Mouse (Mus musculus) heart, embryonic 12.5 days (tissue): Measurements from ENCODE around the gene Gm20388. TPM values are rescaled to one million over a fixed set of nuclear protein-coding genes. Genes with fewer than 3 reads are reported as not detected.

Experiments used
- ATAC-seq: fragments of 200-750 bp; cut with Nextera tagmentation; 2 replicates; pipeline ENCODE4 v1.8.0; 2017; ENCODE audit warnings: moderate TSS enrichment, moderate library complexity; ENCODE audit not compliant: insufficient number of reproducible peaks, low FRiP score
- H3K27ac ChIP-seq: fragments of 300-500 bp; sonication (generic); 2 replicates; pipeline ENCODE4 v1.5.1; 2016; ENCODE audit warnings: mild to moderate bottlenecking, moderate library complexity; ENCODE audit not compliant: poor library complexity, severe bottlenecking
- H3K27me3 ChIP-seq: fragments of 300-500 bp; sonication (generic); replicated peaks from 2 replicates; pipeline ENCODE4 v1.6.1; 2016; ENCODE audit warnings: mild to moderate bottlenecking, moderate library complexity
- H3K36me3 ChIP-seq: fragments of 300-500 bp; sonication (generic); 2 replicates; pipeline ENCODE4 v1.6.1; 2016; ENCODE audit warnings: mild to moderate bottlenecking, moderate library complexity
- H3K4me1 ChIP-seq: fragments of 300-500 bp; sonication (generic); replicated peaks from 2 replicates; pipeline ENCODE4 v1.6.1; 2016; ENCODE audit warnings: mild to moderate bottlenecking
- H3K4me2 ChIP-seq: fragments of 300-500 bp; sonication (generic); 2 replicates; pipeline ENCODE4 v1.6.1; 2016; ENCODE audit warnings: mild to moderate bottlenecking, moderate library complexity
- H3K4me3 ChIP-seq: fragments of 300-500 bp; sonication (generic); 2 replicates; pipeline ENCODE4 v1.5.1; 2016; ENCODE audit warnings: mild to moderate bottlenecking
- H3K9ac ChIP-seq: fragments of 300-500 bp; sonication (generic); 2 replicates; pipeline ENCODE4 v1.6.1; 2016; ENCODE audit warnings: mild to moderate bottlenecking, moderate library complexity
- H3K9me3 ChIP-seq: fragments of 300-500 bp; sonication (generic); replicated peaks from 2 replicates; pipeline ENCODE4 v1.6.1; 2016; ENCODE audit warnings: mild to moderate bottlenecking, moderate library complexity
- WGBS: fragments of 180-500 bp; shearing (Covaris S2); methylation state at CpG from one replicate; pipeline ENCODE4 v1.1.7; 2016; 5-methylcytosine and 5-hydroxymethylcytosine counted together
- polyA plus RNA-seq: library from polyadenylated mRNA; unstranded; fragments of >200 nt; fragmentation: Nextera tagmentation; extraction: Ambion mirVana; gene quantifications from 2 replicates; pipeline ENCODE4 v1.2.1, GENCODE M21; 2016

Gene Gm20388
- polyA plus RNA-seq, 1 experiment from 2014 or later: not detected

GRCm38 (mm10) chr8:121673153-121673552 is 1762.5 kb downstream of the Gm20388 start:
- Histone ChIP-seq H3K4me1 (peaks cover 20% of the 10 kb centered on the region), H3K27me3 (no peaks in the 10 kb centered on the region; the same call in 1 of the 2 replicates), H3K4me3 (no peak overlapping the region), H3K27ac (no peak overlapping the region), H3K4me2 (no peak overlapping the region), H3K9ac (no peak overlapping the region), H3K36me3 (no peaks in the 10 kb centered on the region), H3K9me3 (no peaks in the 10 kb centered on the region)
- no peak for ATAC-seq
- 33% methylated on average over 4 of the region's 4 CpGs for WGBS

- no peak overlapping the region for H3K4me2 ChIP-seq
- no peak for ATAC-seq
- H3K9ac ChIP-seq: no peak overlapping the region
- H3K4me1 ChIP-seq: peaks cover 12% of the 10 kb centered on the region
- H3K27me3 ChIP-seq: no peaks in the 10 kb centered on the region; the same call in 1 of the 2 replicates
- no peaks in the 10 kb centered on the region for H3K9me3 ChIP-seq
- 73% methylated on average over 5 of the region's 5 CpGs for WGBS
- H3K4me3 ChIP-seq: no peak overlapping the region
- H3K27ac ChIP-seq: no peak overlapping the region
- no peaks in the 10 kb centered on the region for H3K36me3 ChIP-seq
These were observed 1763.3 kb downstream of the Gm20388 start for GRCm38 (mm10) chr8:121673917-121674316.

- H3K27ac ChIP-seq: no peak overlapping the region
- H3K4me2 ChIP-seq: no peak overlapping the region
- no peaks in the 10 kb centered on the region for H3K36me3 ChIP-seq
- 55% methylated on average over 5 of the region's 5 CpGs for WGBS
- H3K4me3 ChIP-seq: no peak overlapping the region
- no peaks in the 10 kb centered on the region; the same call in 1 of the 2 replicates for H3K27me3 ChIP-seq
- ATAC-seq: no peak
- peaks cover 6% of the 10 kb centered on the region; the same call in 1 of the 2 replicates for H3K4me1 ChIP-seq
- H3K9ac ChIP-seq: no peak overlapping the region
- H3K9me3 ChIP-seq: no peaks in the 10 kb centered on the region
These were observed 1763.9 kb downstream of the Gm20388 start for GRCm38 (mm10) chr8:121674524-121674923.

DNA sequence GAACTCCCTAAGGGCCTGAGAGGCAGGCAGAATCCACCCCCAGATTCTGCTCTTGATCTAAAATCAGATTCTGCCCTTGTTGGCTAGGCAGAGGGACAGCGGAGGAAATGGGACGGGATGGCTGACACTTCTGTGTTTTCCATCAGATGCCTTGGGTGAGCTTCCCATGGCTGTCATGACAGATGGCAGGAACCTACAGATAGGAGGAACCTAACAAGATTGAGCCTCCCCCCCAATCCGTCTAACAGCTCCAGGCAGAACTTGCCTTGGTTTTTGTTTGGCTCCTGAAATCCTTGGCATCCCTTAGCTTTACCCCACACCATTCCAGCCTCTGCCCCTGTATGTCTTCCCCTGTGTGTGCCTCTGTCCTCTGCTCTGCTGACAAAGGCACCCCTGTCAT is 1764.5 kb downstream of the Gm20388 start:
- no peak overlapping the region for H3K27ac ChIP-seq
- H3K27me3 ChIP-seq: no peaks in the 10 kb centered on the region; the same call in 1 of the 2 replicates
- H3K4me3 ChIP-seq: no peak overlapping the region
- ATAC-seq: no peak
- 56% methylated on average over 3 of the region's 3 CpGs for WGBS
- no peaks in the 10 kb centered on the region for H3K9me3 ChIP-seq
- H3K4me2 ChIP-seq: no peak overlapping the region
- H3K4me1 ChIP-seq: peaks cover 6% of the 10 kb centered on the region; the same call in 1 of the 2 replicates
- no peak overlapping the region for H3K9ac ChIP-seq
- no peaks in the 10 kb centered on the region for H3K36me3 ChIP-seq

DNA sequence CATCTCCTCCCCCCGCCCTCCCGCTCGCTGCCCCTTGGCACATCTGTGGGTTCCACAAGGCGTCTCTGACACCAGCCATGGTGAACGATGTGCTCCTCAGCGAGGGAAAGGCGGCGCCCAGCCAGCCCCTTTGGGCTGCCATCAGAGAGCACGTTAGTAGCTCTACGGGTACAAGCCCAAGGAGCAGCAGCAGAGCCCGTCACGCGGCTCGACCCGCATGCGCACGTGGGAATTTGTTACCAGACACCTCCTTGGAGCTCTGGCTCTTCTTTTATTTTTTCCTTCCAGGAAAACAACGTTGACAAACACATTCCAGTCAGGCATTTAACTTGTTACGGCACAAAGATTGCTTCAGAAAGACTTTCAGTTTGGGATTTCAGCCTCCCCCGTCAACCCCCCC is 1765.1 kb downstream of the Gm20388 start:
- Histone ChIP-seq H3K36me3 (no peaks in the 10 kb centered on the region), H3K4me3 (no peak overlapping the region), H3K9me3 (no peaks in the 10 kb centered on the region), H3K27me3 (no peaks in the 10 kb centered on the region; the same call in 1 of the 2 replicates), H3K9ac (no peak overlapping the region), H3K4me2 (no peak overlapping the region), H3K4me1 (peaks cover 6% of the 10 kb centered on the region; the same call in 1 of the 2 replicates), H3K27ac (no peak overlapping the region)
- ATAC-seq: no peak
- WGBS: 50% methylated on average over 20 of the region's 20 CpGs

GRCm38 (mm10) chr8:121678696-121679095 is 1768.1 kb downstream of the Gm20388 start:
- H3K27me3 ChIP-seq: peaks cover under 1% of the 10 kb centered on the region; the same call in 1 of the 2 replicates

GRCm38 (mm10) chr8:121680896-121681295 is 1770.3 kb downstream of the Gm20388 start:
- Histone ChIP-seq H3K4me3 (no peak overlapping the region), H3K27me3 (0 out of 2 replicates have a peak, but pooled peaks cover 3% of the 10 kb centered on the region), H3K4me1 (no peaks in the 10 kb centered on the region), H3K4me2 (no peak overlapping the region), H3K27ac (no peak overlapping the region), H3K9ac (no peak overlapping the region), H3K9me3 (no peaks in the 10 kb centered on the region), H3K36me3 (no peaks in the 10 kb centered on the region)
- ATAC-seq: no peak
- 76% methylated on average over 4 of the region's 4 CpGs for WGBS

More at GRCm38 (mm10) chr8:121678696-121679095, 1768.1 kb downstream of the Gm20388 start:
- no peak overlapping the region for H3K27ac ChIP-seq
- H3K9me3 ChIP-seq: no peaks in the 10 kb centered on the region
- ATAC-seq: no peak
- H3K9ac ChIP-seq: no peak overlapping the region
- WGBS: 65% methylated on average over 5 of the region's 5 CpGs
- no peak overlapping the region for H3K4me3 ChIP-seq
- H3K4me1 ChIP-seq: no peaks in the 10 kb centered on the region
- no peaks in the 10 kb centered on the region for H3K36me3 ChIP-seq
- H3K4me2 ChIP-seq: no peak overlapping the region

GRCm38 (mm10) chr8:121681457-121681856 is 1770.8 kb downstream of the Gm20388 start:
- H3K4me3 ChIP-seq: no peak overlapping the region
- ATAC-seq: no peak
- no peak overlapping the region for H3K27ac ChIP-seq
- H3K9me3 ChIP-seq: no peaks in the 10 kb centered on the region
- 40% methylated on average over 10 of the region's 10 CpGs for WGBS
- 0 out of 2 replicates have a peak, but pooled peaks cover 3% of the 10 kb centered on the region for H3K27me3 ChIP-seq
- no peak overlapping the region for H3K4me2 ChIP-seq
- no peaks in the 10 kb centered on the region for H3K4me1 ChIP-seq
- H3K36me3 ChIP-seq: no peaks in the 10 kb centered on the region
- no peak overlapping the region for H3K9ac ChIP-seq

DNA sequence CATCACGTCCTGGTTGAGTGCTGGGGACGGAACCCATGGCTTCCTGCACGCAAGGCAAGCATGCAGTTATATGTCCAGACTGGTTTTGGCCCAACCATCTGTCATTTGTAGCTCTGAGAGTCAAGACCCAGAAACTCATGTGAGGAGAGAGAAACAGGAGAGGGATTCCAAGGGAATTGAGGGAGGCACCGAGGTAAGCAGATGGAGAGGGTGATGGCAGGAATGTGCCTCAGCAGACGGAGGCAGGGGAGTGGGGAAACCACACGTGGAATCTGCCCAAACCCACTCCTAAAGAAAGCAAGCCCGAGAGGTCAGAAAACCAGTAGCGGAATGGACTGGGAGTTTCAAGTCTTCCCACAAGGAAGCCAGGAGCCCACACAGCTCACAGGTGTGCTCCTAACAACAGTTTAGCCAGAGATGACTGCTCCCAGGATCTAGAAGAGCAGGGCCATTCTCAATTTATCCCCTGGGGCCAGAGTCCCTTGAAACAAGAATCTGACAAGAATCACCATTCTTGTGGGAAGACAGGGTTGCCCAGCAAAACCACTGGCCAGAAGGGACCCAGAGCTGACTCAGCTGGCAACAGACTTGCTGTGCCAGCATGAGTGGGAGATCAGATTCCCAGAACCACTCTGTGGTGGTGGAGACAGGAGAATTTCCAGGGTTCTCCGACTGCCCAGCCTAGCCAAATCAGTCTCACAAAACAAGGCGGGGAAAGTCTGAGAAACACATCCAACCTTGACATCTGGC is 1772.6 kb downstream of the Gm20388 start:
- Histone ChIP-seq H3K27me3 (0 out of 2 replicates have a peak, but pooled peaks cover 3% of the 10 kb centered on the region), H3K9ac (no peak overlapping the region), H3K36me3 (no peaks in the 10 kb centered on the region), H3K27ac (no peak overlapping the region), H3K9me3 (no peaks in the 10 kb centered on the region), H3K4me1 (peaks cover 10% of the 10 kb centered on the region), H3K4me3 (no peak overlapping the region), H3K4me2 (no peak overlapping the region)
- no peak for ATAC-seq
- WGBS: 68% methylated on average over 10 of the region's 10 CpGs

DNA sequence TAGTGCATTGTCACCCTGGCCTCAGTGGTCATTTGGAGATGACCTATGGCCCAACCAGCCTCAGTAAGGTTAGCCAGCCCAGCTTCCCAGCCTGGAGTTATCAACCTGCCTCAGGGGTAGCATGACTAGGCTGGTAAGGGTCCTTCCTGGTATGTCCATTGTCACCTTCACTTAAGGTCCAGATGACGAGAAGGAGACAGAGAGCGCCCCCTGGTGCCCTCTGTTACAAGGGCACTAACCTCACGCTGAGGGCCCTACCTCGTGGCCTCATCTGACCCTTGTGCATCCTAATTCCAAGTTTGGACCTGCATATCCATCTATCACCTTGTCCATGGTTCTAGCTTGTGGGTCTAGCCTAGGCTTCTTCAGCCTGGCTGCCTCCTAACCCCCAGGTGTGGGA is 1774.8 kb downstream of the Gm20388 start:
- 18% methylated on average over 4 of the region's 4 CpGs for WGBS
- H3K36me3 ChIP-seq: no peaks in the 10 kb centered on the region
- no peaks in the 10 kb centered on the region for H3K9me3 ChIP-seq
- peaks cover 13% of the 10 kb centered on the region for H3K4me1 ChIP-seq
- ATAC-seq: no peak
- no peak overlapping the region for H3K9ac ChIP-seq
- H3K27ac ChIP-seq: no peak overlapping the region
- no peak overlapping the region for H3K4me2 ChIP-seq
- H3K27me3 ChIP-seq: 0 out of 2 replicates have a peak, but pooled peaks cover 3% of the 10 kb centered on the region
- no peak overlapping the region for H3K4me3 ChIP-seq

- WGBS: 54% methylated on average over 14 of the region's 14 CpGs
- H3K27me3 ChIP-seq: 0 out of 2 replicates have a peak, but pooled peaks cover 3% of the 10 kb centered on the region
- no peak overlapping the region for H3K9ac ChIP-seq
- H3K27ac ChIP-seq: no peak overlapping the region
- H3K4me3 ChIP-seq: no peak overlapping the region
- no peaks in the 10 kb centered on the region for H3K36me3 ChIP-seq
- no peaks in the 10 kb centered on the region for H3K9me3 ChIP-seq
- ATAC-seq: no peak
- H3K4me2 ChIP-seq: no peak overlapping the region
- peaks cover 13% of the 10 kb centered on the region for H3K4me1 ChIP-seq
These were observed 1777.0 kb downstream of the Gm20388 start for GRCm38 (mm10) chr8:121687455-121688161.
